Mouse (Mus musculus) adipose tissue, adult 10 weeks (tissue): ENCODE data around the gene Id3. TPM values are rescaled to one million over a fixed set of nuclear protein-coding genes. Genes with fewer than 3 reads are reported as not detected.

Experiments used
- polyA plus RNA-seq: library from polyadenylated mRNA; stranded (reverse); fragments of 350-450 nt; fragmentation: Illumina TruSeq; extraction: RNeasy Lipid Tissue Mini Kit (QIAGEN cat#74804); gene quantifications from one replicate; pipeline ENCODE4 v1.2.3, GENCODE M21; 2014; ENCODE audit warnings: low read depth, low replicate concordance

Gene Id3
- polyA plus RNA-seq, result 58.8 TPM

GRCm38 (mm10) chr4:136143193-136143976, at the start of gene Id3:
TSS of gene Id3 (plus strand) at chr4:136143497.

GRCm38 (mm10) chr4:136172011-136172541, 28.8 kb downstream of the Id3 start, which contains the start of gene E2f2:
TSS of gene E2f2 (plus strand) at chr4:136172394.

Other genes starting within 250 kb of the Id3 start
- gene Cnr2, start 248.1 kb upstream of the Id3 start, polyA plus RNA-seq, result 0.78 TPM
- gene Fuca1, start 222.8 kb upstream of the Id3 start, polyA plus RNA-seq, result 212 TPM
- 52.3 TPM for gene Hmgcl, start 197.0 kb upstream of the Id3 start, polyA plus RNA-seq
- gene Gale, start 179.8 kb upstream of the Id3 start, polyA plus RNA-seq, result 29.9 TPM
- 50.2 TPM for gene Lypla2, start 170.9 kb upstream of the Id3 start, polyA plus RNA-seq
- gene Pithd1, start 156.2 kb upstream of the Id3 start, polyA plus RNA-seq, result 46.8 TPM
- 24.2 TPM for gene Eloa, start 121.7 kb upstream of the Id3 start, polyA plus RNA-seq
- gene Rpl11, start 90.1 kb upstream of the Id3 start, polyA plus RNA-seq, result 1,130 TPM
- gene E2f2, start 28.9 kb downstream of the Id3 start, polyA plus RNA-seq, result 0.99 TPM
- 5.0 TPM for gene Asap3, start 62.9 kb downstream of the Id3 start, polyA plus RNA-seq
- gene Tcea3, start 104.2 kb downstream of the Id3 start, polyA plus RNA-seq, result 17.5 TPM
- gene Zfp46, start 141.2 kb downstream of the Id3 start, polyA plus RNA-seq, result 20.5 TPM
- gene Hnrnpr, start 167.4 kb downstream of the Id3 start, polyA plus RNA-seq, result 58.4 TPM